Mouse (Mus musculus) monocyte, adult 2 months (primary cell): ENCODE data around the gene Bbs5.
"Not testable (repeated sequence)": the region's sequence is repeated elsewhere in the genome, so short reads cannot be mapped to it uniquely, and the experiment has no call there.

ENCODE experiments used
- DNase-seq, 2 experiments: peaks; one replicate each; pipeline ENCODE4 v3.0.0; 2022; ENCODE audit warnings: low spot score in 2 of 2, low read depth in 1 of 2

Gene Bbs5

DNA sequence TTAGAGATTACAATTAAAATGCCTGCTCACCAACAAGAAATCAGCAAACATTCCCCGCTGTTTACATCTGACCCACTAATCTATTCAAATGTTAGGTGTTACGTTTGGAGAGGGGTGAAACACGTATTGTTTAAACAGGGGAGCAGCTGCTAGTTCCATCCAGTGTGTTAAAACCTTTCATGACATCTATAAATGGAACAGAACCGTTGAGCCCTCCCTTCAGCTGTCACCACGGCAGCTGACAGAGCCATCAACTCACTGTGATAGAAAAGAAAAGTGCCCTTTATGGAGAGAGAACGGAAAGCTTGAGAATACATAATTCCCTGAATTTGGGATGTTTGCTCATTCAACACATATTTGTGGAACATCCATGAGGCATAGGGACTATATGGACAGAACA is 21.4 kb downstream of the Bbs5 start:
- DNase-seq, result no peak

DNA sequence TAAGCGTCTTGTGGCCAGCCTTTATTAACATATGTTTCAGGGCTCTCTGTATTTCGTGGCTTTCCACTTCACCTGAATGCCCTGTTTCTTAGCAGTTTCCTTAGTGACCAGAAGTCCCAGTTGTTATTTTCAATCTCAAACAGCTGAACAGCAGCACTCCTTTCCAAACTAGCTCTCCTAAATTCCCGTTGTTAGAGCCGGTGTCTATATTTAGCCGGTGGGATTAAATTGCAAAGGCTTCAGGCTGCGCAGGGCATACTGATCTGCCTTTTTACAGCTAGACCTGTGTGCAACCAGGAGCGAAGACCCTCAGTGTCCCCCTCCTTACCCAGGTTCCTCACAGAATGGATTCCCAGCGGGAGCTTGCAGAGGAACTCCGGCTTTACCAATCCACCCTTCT is 22.9 kb downstream of the Bbs5 start, which contains the start of gene Klhl41:
Klhl41 (plus strand) TSS at position 268 of the 400 bp plus-strand sequence.
- no peak for DNase-seq

DNA sequence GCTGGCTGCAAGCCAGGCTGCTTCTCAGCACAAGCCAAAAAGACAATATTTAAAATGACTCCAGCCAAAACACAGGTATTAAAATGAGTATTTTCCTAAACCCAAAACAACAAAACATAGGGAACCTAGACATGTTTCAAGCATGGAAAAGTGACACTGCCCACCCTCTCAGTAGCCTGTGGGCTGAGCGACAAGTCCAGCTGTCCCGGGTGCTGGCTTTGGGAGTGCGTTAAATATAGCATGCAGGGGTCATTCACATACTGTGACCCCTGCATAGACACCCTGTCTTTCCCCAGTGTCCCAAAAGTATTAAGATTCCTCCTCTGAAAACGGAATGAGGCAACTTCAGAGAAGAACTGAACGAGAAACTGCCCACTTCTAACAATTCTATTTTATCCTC is 26.8 kb downstream of the Bbs5 start:
- DNase-seq, result no peak

DNA sequence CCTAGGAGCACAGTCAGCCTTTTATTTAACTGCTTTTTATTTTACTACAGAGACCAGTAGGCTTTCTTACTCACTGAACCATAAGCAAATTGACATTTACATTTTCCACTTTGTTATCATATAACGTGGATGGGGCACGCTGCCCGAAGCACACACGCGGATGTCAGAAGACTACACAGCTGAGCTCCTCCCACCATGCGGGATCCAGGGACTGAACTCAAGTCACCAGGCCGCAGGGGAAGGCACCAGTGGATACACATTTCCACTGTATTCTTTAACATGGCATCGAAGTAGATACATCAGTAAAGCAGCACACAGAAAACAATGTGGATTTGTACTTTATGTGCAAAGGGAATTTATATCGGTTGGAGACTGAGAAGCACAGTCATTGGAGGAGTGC is 28.3 kb downstream of the Bbs5 start:
- no peak for DNase-seq

DNA sequence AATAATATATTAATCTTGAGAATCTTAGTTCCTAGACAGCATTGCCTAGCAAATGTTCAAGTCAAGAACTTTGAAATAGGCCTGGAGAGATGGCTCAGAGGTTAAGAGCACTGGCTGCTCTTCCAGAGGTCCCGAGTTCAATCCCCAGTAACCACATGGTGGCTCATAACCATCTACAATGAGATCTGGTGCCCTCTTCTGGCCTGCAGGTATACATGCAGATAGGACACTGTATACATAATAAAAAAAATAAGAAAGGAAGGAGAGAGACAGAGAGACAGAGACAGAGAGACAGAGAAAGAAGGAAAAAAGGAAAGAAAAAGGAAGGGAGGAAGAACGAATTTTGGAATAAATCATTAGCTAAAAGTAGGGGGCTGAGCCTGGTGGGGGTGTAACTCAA is 29.7 kb downstream of the Bbs5 start:
- DNase-seq, result no peak

DNA sequence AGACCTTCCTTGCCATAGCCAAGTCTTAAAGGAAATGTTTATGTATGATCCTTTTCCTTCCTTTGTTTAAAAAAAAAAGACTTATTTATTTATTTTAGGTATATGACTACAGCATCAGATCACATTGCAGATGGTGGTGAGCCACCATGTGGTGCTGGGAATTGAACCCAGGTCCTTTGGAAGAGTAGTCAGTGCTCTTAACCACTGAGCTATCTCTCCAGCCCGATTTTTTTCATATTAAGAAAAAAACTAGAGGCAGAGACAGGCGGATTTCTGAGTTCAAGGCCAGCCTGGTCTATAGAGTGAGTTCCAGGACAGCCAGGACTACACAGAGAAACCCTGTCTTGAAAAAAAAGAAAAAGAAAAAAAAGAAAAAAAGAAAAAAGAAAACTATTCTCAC is 30.2 kb downstream of the Bbs5 start:
- not testable (repeated sequence) for DNase-seq

DNA sequence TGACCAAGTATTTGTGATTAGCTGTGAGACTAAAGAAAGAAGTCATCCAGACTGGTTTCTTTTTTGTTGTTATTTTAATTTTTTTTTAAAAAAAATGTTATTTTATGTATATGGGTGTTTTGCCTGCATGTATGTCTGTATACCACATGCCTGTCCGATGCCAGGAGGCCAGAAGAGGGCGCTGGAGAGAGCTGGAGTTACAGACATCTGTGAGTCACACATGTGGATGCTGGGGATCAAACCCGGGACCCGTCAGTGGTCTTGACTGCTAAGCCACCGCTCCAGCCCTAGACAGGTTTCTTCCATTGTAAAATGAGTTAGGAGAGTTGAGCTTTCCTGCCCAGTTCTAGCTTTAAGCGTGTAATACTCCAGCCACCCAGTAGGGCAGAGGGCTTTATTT is 33.0 kb downstream of the Bbs5 start:
- DNase-seq, result no peak

DNA sequence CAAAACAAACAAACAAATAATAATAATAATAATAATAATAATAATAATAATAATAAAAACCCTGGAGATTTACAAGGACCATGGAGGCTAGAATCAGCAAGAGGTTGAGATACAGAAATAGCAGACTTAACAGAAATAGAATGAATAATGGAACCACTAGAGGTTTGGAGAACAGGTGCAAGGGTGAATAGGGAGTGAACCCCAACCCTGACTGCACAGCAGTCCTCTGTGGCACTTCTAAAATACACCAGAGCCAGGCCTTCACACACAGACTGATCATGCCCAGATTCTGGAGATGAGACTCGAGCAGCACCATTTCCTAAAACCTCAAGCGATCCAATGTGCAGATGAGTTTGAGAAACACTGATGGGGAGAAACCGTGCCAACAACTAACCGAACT is 35.0 kb downstream of the Bbs5 start:
- DNase-seq, result no peak

DNA sequence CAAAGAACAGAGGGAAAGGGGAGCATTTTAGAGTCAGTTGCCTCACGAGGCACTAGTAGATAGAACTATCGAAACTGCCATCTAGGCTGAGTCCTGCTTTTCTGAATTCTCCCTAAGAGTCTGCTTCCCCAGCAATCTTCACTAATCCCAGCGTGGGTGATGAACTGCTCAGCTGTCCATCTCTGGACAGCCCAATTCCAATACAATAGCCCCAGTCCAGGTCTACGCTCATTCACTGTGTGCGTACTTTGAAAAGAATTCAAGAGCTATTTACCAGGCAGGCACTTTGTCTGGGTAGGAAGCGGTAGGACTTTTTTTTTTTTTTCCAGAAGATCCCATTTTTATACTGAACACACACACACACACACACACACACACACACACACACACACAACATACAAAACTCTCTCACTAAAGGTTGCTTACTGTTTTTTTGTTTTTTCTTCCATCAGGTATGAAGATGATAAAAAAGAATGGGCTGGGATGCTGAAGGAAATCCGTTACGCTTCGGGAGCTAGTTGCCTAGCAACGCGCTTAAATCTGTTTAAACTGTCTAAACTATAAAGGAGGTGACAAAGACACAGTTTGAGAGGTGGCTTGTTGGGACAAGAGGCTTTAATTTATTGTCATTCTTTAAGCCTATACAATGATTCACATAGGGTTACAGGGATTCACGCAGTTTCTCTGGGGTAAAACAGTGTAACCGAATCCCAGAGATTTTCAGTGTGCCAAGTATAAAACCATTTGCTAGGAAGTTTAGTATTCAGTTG is 36.2 kb downstream of the Bbs5 start:
- DNase-seq, result no peak

DNA sequence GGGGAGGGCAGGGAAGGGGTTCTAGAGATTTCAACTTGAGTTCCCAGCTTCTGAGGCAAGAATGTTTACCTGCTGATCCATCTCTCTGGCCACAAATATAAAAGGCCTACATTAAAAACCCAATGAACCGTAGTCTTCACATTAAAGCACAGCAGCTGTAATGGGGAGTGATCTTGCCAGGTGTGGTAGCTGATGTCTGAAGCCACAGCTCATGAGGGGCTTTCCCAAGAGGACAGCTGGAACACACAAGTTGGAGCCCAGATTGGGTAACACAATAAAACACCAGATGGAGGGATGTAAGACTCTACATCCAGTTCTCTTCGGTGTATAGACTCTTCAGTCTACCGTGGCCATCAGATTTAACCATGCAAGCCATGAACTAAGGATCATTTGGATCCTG is 37.5 kb downstream of the Bbs5 start:
- no peak for DNase-seq

DNA sequence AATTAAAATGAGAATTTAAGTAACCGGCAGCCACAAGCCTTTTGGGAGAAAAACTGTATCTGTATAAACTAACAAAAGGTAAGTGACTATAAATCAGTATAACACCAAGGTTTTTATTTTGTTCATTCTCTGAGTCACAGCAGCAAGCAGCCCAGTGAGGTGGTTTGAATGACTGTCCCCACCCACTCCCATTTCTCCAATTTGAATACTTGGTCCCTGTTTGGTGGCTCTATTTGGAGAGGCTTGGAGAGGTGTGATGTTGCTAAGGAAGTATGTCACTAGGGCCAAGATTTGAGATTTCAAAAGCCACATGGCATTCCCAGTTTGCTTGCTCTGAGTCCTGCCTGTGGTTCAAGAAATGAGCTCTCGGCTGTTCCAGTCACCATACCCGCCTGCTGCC is 43.2 kb downstream of the Bbs5 start:
- no peak for DNase-seq

DNA sequence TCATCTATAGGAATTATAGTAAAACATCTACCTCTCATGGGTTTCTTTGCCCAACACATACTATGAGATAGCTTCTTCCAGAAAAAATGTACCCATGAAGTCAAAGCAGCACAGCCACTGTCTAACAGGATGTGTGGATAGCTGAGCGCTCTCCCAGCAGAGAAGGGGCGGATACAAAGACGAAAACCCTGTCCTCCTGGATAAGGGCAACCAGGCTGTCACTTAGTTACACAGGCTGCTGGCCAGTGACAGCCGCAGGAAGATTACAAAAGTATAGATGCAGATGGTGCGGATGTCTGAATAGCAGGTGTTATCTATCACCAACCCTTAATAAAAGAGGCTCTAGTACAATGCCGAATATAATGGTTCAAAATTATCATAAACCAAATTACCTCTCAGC is 43.9 kb downstream of the Bbs5 start:
- DNase-seq, result no peak

DNA sequence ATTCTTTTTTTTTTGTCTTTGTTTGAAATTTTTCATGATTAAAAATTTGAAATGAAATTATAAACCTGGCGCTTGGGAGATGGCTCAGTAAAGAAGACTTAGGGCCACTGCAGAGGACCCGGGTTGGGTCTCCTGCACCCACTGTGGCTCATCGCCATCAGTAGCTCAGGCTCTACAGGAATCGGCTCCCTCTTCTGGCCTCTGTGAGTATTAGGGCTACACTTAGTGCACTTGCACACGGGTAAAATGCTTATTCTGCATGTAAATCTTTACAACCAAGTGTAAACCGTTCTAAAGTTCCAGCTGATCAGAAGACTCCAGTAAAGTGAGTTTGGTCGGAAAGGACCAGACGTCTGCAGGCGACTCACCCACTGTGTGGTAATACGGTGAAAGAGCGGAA is 46.5 kb downstream of the Bbs5 start:
- DNase-seq, result no peak

DNA sequence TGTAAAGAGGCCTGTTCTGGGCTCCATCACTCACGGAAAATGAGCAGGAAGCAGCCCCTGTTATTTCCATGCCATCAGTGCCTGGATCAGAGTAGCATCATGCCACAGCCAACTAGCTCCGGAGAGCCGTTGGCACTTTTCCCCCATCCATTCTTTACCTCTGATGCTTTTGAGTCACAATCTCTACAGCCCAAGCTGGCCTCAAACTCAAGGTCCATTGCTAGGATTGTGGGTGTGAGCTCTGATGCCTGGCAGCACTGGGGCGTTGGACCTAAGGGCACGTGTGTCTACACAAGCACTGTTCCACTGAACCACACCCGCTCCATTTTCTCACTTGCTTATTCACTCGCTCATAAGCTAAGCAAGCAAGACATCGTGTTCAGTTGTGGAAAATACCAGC is 53.5 kb downstream of the Bbs5 start:
- no peak for DNase-seq

DNA sequence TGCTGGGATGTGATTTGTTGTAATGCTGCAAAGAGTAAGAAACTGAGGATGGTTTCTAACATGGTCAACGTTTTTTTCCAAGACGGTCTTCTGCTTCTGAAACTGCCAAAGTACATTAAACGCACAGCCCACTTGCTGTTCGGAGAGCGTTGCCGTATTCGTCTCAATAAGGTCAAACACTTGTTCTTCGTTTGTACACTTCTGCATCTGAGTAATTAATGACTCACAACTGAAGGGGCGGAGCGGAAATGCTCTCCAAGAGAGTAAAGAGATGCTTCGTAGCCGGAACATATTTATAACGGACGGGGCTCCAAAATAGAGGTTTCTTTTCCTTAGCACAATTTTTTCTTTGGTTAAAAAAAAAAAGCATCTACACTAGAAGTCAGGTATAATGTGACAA is 65.2 kb downstream of the Bbs5 start:
- DNase-seq, result no peak

DNA sequence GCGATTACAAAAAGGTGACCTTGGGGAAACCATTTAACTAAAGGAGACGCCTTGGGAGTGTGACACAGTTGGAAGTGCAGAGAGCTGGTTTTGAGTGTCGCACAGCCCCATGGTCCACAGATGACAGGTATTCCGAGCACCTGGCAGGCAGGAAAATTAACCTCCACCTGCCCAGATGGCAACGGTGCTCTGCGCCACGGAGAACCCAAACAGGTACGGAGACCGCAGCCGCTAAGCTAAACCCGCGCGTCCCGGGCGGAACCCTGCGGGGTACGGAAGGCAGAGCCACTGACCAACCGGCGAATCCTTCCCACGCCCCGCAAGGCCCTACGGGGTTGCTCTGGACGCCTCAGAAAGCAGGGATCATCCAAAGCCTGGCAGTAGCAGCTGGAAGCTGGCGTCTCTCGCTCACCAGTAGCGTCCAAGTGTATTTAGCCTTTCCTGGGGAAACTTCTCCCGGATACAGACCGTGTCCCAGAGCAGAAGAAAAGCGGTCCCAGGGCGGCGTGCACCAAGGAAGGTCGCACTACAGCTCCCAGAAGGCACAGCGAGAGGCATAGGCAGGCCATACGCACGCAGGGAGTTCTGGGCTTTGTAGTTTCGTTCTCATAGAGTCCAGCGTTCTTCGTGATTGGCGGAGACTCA is 66.1 kb downstream of the Bbs5 start, which contains the start of gene Fastkd1:
Fastkd1 (minus strand) TSS at position 536 of the 645 bp plus-strand sequence.
- peak; percentile 60 to 67 for DNase-seq

DNA sequence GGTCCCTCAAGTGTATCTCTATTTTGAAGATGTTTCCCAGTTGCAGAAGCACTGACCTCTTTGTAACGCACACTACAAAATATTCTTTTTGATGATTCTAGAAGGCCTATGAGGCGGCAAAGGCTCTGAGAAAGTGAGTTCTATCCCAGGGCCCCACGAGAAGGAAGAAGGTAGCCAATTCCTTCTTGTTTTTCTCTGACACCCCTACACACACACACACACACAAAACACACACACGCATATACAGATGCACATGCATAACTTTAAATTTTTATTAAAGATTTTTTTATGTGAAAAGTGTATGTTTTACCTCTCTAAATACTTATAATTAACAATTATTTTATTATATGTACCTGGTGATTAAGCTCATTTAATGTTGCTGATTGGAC is 66.6 kb downstream of the Bbs5 start:
- DNase-seq, result no peak

DNA sequence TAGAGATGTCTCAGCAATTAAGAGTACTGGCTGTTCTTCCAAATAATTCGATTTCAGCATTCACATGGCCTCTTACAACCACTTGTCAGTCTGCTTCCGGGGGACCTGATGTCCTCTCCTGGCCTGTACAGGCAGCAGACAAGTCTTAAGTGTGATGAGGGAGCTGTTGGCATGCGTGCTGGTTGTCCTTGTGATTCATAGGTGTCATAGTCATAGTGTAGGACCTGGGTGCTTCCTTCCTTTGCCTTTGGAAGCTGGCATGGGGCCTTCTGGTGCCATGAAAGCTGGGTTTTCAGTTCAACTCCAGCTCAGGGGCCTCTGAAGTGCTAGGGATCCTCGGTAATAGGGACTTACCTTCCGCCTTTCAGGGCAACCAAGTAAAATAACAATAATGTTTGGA is 67.2 kb downstream of the Bbs5 start:
- DNase-seq, result no peak

DNA sequence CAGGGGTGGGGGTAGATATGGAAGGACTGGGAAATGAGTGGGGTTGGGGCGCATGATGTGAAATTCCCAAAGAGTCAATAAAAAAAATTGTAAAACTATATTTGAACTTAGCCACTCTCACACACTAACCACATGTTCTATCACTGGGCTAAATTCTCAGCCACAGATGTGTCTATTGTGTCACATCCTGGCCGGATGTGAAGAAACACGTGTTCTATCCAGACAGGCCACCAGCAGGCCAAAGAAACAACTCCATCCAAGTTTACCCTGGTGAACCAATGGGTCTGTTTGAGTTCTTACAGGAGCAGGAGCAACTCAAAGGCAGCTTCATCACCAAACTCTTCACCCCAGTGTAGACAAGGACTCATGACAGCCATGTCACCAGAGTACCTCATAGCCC is 69.5 kb downstream of the Bbs5 start:
- DNase-seq, result no peak
